Mouse (Mus musculus): ENCODE measurements around the gene Ankrd33.

The Ankrd33 gene

DNA sequence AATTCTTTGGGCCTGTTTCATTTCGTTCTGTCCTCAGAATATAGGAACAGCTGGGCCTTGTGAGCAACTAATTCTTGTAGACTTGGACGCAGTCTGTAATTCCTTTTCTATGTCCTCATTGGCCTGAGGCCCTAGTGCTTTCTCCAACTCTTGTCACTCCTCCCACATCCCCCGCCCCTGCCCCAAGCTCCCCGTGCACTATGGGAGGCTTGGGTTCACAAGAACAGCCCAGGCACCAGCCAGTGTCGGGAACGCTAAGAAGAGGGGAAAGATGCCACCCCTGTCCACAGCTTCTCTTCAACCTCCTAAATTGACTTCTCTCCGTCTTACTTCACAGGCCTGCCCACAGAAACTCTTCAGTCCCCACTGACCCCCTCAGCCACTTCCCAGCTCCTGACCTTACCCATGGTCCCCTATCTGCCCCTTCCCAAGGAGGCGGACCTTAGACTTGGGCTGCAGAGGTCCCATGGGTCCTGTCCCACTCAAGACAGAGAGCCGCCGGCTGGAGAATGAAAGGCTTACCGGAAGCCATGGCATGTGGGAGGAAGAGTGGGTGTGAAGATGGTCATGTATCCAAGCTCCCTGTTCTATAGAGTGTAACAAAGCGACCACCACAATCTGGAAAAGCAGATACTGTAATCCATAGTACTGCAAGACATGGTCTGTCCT, 11.5 kb downstream of the Ankrd33 start:
- no peak for DNase-seq

DNA sequence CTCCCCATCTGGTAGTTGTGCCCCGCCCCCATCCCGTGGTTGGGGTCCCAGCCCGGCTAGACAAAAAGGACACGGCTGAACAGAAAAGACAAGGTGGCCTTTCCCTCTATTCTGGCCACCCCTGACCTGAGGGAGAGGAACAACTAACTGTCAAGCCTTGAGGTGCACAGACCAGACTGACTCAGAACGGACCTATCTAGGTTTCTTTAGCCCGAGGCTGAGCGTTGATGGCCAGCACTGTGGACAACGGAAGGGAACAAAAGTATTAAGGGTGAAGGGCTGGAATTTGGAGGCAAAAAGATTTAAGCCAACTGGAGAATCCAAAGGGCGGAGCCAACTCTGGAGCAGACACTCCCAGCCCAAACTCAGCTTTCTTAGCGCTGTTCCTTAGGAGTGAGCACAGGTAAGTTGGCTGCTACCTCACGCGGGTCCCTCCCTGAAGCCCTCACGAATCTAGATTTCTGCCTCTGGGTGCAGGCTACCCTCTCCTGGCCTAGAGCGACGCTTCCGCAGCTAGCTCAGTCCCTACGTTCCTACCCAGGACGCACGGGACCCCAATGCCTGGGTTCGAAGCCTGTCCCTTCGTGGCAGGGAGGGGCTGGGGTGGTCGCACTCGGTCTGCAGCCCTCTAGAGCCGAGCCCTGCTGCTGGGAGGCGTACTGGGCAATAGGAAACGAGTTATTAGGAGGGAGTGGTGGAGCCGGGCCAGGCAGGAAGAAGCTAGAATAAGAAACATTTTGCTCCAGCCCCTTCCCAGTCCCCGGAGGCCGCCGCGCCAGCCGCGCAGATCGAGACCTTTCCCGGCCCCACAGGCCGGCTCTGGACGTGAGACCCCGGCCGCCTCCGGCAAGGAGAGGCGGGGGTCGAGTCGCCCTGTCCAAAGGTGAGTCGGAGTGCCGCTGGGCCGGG, 12.9 kb downstream of the Ankrd33 start, which contains the start of gene Acvrl1:
Gene Acvrl1 (plus strand): TSS at position 342 of the 909 bp plus-strand sequence.
- DNase-seq, result no peak

DNA sequence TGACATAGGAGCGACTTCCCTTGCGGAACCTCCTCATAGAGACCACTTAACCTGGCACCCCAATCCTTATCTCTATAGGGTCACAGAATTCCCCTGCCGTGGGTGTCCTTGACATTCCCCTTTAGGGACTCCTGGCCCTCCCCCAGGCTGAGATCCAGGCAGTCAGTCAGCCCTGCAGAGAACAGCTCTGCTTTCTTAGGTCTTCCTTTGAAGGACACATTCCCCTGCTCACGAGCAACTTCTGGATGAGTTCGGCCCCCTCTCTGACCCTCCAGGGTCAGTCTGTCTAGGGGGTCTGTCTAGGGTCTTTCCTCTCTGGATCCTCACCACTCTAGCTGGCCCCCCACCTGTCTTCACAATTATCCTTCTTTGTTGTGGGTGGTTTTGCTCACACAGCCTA, 13.9 kb downstream of the Ankrd33 start:
- no peak for DNase-seq

DNA sequence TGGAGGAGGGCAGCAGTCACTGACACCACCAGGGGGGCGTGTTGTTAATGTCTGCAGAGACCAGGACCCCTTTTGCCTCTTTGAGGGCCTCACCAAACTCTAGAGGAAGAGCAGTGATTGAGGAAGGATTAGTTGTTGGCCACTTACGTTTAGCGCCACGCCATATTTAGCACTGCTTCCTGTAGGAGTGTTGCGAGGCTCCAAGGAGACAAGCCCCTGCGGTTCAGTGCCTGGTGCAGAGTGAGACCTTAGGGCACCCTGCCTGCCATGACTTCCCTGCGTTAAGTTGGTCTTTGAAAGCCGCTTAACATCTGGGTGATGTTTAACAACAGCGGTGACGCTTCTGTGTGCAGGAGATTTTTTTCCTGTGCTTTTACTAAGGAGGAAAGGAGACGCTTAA, 15.9 kb downstream of the Ankrd33 start:
- DNase-seq, result no peak

DNA sequence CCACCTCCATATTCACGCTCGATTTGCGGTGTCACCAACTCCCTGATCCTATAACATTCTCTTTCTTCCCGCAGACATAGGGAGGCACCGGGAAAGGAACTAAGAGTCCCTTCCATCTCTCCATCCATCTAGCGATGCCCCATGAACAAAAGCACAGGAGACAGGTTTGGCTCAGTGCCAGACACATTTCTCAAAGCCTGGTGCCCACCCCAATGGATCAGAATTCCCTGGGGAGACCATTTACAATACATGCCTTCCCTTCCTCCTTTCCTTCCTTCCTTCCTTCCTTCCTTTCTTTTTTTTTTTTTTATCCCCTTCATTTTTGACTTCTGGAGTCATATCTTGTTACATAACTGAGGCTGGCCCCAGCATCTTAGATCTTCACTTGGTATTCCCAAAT, 16.5 kb downstream of the Ankrd33 start:
- DNase-seq, result no peak

DNA sequence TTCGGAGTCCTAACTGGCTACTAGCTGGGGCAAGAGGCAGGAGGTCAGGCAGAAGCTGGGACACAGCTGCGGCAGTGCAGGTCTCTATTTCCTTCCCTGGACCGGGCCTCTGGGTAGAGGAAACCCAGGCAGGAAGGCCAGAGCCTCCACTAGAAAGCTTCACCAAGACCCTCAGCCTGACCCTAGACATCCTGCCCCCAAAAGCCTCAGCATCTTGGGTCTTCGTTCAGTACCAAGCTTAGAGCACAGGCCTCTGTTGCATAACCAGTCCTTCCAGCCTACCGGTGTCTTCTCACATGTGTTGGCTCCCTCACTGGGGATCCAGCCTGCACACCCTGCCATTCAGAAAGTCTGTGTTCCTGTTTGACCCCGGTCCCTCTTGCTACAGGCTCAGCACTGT, 17.2 kb downstream of the Ankrd33 start:
- DNase-seq, result no peak

DNA sequence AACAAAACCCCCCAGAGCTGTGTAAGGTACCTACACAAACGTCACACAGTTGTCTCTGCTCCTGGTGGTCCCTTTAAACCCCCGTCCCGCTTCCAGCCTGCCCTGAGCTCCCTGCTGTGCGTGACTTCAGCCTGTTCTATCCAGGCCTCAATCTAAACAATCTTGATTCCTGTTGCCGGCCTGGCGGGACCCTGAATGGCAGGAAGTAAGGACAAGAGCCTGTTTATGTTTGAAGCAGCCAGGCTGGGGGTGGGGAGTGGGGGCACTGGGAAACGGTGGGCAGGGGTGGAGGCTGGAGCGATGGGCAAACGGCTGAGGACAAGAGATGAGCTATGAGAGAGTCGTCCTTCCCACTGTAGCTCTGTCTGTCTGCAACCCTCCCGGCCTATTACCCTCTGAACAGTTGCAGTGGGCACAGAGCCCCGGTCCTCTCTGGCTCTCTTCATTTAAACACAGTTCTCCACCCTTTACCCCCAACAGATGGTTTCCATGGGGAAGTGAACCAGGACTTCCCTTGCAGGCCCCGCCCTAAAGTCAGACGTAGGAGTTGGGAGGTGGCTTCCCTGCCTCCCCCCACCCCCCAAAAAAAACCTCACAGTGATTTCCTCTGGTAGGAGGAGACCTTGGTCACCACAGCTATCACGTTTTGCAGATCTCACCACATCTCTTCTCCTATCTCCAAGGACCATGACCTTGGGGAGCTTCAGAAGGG, 18.6 kb downstream of the Ankrd33 start:
- no peak for DNase-seq

DNA sequence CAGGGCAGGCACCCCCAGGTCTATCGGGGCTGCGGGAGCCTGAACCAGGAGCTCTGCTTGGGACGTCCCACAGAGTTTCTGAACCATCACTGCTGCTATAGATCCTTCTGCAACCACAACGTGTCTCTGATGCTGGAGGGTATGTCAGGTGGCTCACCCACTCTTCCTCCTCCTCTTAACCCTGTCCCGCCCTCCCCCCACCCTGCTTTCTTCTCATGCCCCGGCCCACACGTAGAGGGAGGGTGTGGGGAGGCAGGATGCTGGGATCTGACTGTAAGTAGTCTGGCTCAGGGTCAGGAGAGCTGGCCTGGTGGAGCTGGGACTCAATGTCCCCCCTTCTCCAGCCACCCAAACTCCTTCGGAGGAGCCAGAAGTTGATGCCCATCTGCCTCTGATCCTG, 19.9 kb downstream of the Ankrd33 start:
- DNase-seq, result no peak

DNA sequence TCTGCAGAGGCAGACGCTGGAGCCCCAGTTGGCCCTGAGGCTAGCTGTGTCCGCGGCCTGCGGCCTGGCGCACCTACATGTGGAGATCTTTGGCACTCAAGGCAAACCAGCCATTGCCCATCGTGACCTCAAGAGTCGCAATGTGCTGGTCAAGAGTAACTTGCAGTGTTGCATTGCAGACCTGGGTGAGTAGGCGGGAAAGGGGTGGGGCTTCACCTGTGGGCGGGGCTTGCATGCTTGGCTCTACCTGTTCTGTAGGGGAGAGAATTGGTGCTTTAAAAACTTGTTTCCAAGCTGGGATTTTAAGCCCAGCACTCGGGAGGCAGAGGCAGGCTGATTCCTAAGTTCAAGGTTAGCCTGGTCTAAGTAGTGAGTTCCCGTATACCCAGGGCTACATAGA, 21.9 kb downstream of the Ankrd33 start:
- no peak for DNase-seq

DNA sequence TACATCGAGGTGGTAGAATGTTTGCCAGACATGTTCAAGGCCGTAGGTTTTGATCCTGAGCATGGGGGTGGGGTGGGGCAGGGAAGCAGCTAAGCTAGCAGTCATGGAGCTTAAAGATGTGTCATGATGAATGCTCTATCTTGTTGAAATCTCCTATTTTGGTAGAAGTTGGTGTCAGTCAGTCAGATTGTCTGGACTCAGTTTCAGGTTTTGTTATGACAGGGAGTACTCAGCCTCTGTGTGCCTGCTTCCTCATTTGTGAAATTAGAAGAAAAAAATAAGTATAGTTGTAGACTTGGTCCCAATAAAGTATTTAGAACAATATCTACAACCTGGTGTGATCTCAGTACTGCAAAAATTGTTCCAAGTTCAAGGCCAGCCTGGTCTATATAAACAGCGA, 23.1 kb downstream of the Ankrd33 start:
- no peak for DNase-seq

DNA sequence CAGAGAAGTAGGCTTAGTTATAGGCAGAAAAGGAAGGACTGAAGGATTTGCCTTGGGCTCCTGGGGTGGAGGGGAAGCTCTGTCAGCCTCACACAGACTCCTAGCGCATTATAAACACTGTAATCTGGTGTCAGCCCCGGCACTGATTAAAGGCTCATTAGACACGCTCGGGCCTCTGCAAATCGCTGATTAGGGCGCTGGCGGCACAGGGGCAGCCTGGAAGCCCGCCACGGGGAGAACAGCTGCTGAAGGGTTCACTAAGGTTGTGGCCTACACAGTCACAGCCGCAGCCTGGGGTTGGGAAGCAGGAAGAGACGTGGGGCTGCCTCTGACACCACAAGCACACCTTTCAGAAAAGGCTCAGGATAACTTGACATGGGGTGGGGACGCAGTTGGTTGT, 24.3 kb downstream of the Ankrd33 start:
- peak; percentile 66 for DNase-seq

DNA sequence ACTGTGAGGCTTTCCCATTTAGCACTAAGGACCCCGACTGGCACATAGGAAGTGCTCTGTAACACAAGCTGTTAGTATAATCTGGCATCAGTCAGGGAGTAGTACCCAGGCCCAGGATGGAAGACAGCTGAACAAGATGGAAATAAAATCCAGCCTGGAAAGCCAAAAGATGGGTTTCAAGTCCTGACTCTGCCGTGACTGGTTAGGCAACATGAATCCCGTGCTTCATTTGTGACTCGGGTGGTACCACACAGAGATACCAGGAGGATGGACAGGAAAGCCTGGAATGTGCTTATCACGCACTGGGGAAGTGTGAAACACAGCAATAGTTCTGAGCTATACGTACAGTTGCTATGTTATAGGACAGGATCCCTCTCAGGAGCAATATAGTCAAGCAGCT, 25.0 kb downstream of the Ankrd33 start:
- DNase-seq, result no peak

DNA sequence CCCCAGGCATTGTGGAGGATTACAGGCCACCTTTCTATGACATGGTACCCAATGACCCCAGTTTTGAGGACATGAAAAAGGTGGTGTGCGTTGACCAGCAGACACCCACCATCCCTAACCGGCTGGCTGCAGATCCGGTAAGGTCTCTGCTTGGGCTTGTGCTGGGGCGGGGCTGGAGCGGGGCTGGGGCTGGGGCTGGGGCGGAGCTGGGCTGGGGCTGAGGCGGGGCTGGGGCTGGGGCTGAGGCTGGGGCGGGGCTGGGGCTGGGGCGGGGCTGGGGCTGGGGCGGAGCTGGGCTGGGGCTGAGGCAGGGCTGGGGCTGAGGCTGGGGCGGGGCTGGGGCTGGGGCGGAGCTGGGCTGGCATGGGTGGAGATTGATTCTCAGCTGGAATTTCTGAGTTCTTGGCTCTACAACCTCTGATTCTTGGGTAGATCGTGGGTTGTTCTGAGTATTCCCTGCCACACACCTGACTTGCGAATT, 25.5 kb downstream of the Ankrd33 start:
- peak; percentile 88 for DNase-seq

DNA sequence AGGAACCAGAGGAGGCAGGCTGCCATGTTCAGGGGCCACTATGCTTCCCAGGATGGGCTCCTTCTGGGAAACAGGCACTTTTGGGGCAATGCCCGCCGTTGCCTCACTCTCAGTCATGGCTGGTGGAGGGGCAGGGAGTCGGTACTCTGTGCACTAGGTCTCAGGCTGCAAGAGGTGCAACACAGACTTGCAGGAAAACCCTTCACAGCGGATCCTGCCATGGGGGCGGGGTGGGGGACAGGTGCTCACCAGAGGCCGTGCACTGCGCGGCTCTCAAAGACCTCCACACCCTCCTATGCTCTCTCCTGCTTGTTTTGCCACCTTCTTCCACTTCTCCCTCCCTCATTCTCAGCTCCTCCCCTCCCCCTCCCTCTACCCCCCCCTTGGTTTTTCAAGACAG, 27.1 kb downstream of the Ankrd33 start:
- DNase-seq, result no peak

DNA sequence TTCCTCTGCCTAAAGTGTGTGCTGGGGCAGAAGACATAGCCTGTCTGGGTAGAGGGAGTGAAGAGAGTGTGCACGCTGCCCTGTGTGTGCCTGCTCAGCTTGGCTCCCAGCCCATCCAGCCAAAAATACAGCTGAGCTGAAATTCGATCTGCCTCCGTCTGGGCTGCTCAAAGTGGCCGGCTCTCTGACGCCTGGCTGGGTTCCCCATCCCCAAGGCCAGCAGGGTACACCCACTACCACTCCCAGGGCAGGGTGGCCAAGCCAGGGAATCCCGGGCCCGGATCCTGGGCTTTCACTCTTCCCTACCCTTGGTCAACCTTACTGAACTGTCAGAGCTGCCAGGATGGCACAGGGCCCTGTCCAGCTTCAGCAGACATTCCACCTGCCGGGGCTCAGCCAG, 27.9 kb downstream of the Ankrd33 start:
- DNase-seq, result no peak

DNA sequence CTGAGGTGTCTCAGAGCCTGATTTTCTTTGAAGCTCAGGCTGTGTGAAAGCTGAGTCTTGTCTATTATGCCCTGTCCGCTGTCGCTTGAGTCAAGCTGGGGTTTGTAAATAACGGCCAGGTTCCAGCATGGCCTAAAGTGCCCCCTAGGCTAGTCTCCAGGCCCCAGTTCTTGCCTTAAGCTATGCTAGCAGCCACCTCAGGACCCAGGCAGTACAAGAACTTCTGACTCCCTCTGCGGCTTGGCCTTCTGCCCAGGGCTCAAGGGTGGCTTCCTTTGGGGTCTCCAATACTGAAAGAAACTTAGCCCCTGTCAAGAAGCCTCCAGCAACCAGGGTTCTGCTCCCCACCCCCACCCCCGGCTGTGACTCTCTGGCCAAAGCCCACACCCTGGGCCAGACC, 28.6 kb downstream of the Ankrd33 start:
- no peak for DNase-seq

DNA sequence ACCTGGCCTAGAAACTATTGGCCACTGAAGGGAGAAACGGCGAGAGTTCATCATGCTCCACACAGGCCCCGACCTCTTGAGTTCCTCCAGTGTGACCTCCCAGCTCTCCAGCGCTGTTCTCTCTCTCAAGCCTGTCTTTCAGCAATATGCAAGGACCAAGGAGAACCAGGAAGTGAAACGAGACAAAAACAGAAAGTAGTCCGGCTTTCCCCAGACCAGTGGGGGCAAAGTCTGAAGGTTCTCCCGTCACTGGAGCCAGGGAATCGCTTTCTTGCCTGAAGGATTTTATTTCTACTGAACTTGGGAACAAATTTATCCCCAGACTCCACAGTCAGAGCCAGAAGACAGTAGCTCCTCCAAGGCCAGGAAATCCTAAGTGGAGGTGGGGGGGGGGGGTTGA, 29.2 kb downstream of the Ankrd33 start:
- no peak for DNase-seq

DNA sequence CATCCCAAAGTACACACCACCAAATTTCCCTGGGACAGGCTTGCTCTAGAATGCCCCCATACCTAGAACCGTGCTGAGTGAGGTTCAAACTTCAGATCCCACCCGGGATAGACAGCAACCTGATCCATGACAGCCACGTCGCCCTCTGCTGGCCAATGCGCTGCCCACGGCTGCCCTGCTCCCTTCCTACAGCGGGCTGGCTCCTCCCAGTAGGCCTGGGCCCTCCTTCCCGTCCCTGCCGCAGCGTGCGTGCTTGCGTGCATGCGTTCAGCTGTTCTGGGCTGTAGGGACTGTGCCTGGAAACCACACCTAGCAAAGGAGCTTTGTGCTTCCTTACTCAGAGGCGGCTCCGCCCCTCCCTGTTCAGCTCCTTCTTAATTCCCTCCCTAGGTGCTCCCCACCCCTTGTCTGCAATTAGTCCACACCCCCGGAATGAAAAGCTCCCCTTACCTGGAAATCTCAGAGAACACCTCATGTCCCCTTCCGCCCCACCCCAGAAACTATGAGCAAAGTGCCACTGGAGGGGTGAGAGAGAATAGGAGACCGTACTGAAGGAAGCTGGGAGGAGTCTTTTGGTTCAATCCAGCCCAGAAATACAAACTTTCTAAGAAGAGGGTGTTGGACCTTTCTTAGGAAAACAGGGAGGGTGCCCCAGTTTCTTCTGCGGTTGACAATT, 30.0 kb downstream of the Ankrd33 start:
- peak; percentile 92 for DNase-seq

DNA sequence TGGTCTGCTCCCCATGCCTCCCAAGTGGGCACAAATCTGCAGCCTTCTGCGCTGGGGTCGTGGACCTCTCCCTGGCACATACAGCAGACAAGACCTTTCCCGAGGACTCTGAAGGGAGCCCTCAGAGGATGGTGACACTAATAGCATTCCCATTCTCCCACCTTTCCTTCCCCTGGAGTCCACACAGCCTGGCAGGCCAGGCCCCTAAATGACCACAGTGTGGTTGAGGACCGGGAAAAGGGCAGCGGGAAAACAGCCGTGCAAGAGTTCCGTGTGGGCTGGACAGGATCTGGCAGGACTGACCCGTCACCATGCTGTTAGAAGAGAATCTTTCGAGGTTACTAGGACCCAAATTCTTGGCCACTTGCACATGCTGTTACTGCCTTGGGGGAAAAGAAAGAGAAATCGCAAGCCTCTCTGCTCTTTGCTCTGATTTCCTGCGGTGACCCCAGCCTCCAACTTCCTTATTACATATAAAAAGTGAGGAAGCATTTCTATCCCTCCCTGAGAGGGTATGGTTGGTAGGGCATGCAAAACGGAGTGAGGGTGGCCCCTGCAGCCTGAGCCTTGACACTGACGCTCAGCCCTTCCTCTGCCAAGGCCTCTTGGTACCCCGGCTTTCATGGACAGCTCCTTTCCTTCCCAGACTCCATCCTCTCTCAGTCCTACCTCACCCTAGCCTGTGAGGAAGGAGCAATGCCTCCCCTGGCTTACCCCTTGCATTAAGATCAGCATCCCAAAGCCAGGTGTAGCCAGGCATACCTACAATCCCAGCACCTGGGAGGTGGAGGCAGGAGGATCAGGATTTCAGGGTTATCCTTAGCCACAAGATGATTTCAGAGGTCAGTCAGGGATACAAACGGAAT, 30.8 kb downstream of the Ankrd33 start:
- no peak for DNase-seq

DNA sequence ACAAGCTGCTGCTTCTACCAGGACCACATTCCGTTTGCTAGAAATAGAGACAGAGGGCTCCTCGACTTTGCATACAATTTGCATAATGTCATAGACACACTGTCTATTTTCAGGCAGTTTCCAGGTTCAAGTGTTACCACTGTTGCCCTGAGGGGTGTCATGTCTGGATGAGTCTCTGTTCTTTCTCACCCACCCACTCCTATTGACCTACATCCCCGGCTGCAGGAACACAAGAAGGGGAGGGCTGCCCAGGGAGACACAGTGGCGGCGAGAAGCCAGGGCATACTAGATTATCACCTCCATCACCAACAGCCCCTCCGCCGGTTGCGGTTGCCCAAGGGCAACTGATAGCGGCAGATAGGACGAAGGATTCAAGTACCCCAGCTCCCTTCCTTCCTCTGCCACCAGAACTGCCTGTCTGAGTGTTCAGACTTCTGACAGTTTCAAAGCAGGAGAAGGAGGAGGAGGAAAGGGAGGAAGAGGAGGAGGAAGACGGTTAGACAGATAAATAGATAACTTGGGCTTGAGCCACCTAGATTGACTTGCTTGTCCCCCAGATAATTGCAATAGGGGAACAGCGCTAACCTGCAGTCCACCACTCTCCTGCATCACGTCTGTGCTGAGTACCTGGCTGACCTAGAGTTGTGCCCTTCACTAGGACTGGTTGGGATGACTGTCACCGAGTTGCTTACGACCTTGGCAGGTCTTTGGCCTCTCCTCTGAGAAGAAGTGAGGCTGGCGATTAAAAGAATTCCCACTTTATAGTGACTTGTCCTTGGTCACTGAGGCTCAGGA, 31.8 kb downstream of the Ankrd33 start:
- DNase-seq, result no peak

DNA sequence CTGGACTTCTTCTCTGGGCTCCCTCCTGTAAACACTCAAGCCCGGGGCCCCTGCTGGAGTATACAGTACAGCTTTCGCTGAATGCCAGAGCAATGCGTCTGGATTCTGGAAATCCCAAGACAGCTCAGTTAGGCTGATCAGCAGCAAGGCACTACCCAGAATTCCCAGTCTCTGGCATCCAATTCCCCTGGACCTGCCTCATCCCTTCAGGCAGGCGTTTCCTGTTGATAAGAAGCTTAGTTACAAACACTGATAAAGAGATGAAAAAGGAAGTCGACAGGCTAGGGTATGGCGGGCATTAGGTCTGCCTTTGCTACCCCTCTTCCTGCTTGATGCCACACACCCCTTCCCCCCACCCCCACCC, 32.3 kb downstream of the Ankrd33 start:
- no peak for DNase-seq

Data from liver (tissue).